Mouse (Mus musculus) ES-E14 (cell line): Measurements from ENCODE around the gene Pou2f2.

Experiments
- CHD2 ChIP-seq: IDR thresholded peaks from 2 replicates; pipeline ENCODE4 v1.6.1; 2014; ENCODE audit warnings: mild to moderate bottlenecking, low read depth, low read length, inconsistent platforms
- HCFC1 ChIP-seq: IDR thresholded peaks from 2 replicates; pipeline ENCODE4 v1.6.1; 2012; ENCODE audit warnings: low read length, inconsistent platforms, borderline replicate concordance; ENCODE audit not compliant: insufficient read depth
- MAFK ChIP-seq: IDR thresholded peaks from 2 replicates; pipeline ENCODE4 v1.6.1; 2014; ENCODE audit warnings: mild to moderate bottlenecking, low read depth, low read length, inconsistent platforms; ENCODE audit not compliant: insufficient read depth
- ZC3H11A ChIP-seq: IDR thresholded peaks from 2 replicates; pipeline ENCODE4 v1.6.1; 2012; ENCODE audit warnings: low read depth, mild to moderate bottlenecking, inconsistent platforms, low read length, borderline replicate concordance

GRCm38 (mm10) chr7:25132318-25132960, 47.1 kb downstream of the Pou2f2 start:
- TF ChIP-seq MAFK (no peak), ZC3H11A (no peak), CHD2 (no peak), HCFC1 (no peak)
